Mouse (Mus musculus): ENCODE data around the gene Tdrd3. TPM values are rescaled to one million over a fixed set of nuclear protein-coding genes. Genes with fewer than 3 reads are reported as not detected.

The Tdrd3 gene
- total RNA-seq, 1 experiment from 2014 or later, result 14.9 TPM

DNA sequence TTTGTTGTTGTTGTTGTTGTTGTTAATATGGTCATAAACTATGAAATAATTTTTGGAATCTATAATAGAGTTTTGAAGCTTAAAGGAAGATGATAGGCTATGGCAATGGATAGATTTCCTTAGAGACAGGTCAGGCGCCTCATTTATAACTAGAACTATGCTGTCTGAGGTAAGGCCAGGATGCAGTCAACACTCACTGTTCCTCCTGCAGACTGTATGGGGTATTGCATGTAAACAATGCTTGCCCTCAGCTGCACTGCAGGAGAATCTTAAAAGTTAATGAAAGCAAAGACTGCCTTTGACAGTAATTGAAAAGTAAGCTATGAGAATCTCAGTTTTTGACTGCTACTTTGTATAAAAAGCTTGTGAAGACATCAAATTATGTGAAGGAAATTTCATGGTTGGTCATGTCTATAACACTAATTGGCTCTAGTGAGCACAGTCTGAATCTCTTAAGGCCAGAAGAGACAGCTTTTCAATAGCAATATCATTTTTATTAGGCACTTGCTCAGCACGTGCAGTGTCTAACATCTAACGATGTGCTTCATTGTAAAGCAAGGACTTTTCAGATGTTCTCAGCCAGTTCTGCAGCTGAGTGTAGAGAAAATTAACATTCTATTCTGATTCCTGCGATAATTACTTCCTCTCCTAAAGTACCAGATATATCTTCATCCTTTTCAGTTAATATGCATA, 120.8 kb downstream of the Tdrd3 start:
- ATAC-seq (ENCODE audit: extremely low read depth, insufficient number of reproducible peaks, low FRiP score, poor library complexity, severe bottlenecking), result no peak

DNA sequence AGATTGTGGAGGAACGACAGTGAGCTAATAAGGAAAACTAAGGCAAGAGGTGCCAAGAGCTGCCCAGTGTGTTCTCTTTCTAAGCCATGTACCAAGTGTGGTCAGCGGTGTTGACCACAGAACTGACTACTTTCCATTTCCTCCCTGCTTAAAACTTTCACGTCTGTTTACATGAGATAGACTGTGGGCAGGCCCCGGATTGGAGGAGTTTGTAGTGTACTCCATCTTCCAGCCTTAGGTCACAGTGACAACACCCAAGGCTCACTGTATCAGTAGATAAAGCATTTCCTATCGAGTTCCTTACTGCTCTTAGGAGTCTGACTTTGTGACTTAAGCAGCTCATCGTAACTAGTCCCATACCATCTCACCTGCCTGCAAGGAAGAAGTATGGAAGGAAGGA, 133.5 kb downstream of the Tdrd3 start:
- no peak for ATAC-seq (ENCODE audit: extremely low read depth, insufficient number of reproducible peaks, low FRiP score, poor library complexity, severe bottlenecking)

GRCm38 (mm10) chr14:87552211-87552610, 135.8 kb downstream of the Tdrd3 start:
- ATAC-seq (ENCODE audit: extremely low read depth, insufficient number of reproducible peaks, low FRiP score, poor library complexity, severe bottlenecking), result no peak

DNA sequence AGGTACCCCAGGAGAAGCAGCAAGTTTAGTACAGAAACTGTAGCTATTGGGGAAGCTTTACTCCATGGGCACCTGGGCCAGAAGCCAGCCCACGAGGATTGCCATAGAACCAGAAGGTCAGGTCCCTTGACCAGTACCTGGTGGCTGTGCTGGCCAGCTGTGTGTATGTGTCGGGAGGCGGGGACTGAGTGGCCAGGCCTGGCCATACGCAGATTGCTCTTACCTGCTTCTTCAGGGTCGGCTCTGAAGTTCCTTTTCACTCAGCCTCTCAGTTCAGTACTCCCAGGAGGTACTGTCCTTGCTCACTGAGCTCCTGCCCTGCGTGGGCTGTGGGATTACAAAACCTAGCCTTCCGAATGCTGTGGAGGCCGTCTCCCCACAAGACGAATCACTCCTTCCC, 147.4 kb downstream of the Tdrd3 start:
- ATAC-seq (ENCODE audit: extremely low read depth, insufficient number of reproducible peaks, low FRiP score, poor library complexity, severe bottlenecking), result no peak

DNA sequence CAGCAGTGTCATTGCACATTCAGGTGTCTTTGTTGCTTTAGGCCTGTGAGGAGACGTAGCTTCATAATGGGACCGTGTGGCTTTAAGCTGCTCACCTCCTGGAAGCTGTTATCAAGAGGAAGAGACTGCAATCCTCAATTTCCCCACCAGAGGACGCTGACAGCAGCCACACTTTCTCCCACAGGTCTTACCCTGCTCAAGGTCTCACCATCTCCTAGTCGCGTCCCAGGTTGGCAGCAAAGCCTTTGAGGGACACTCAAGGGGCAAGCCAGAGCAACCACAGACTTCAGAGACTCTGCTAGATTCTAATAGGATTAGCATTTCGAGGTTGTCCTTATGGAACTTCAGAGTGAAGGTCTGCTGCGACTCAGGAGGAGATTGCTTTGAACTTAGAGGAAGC, 149.8 kb downstream of the Tdrd3 start:
- ATAC-seq (ENCODE audit: extremely low read depth, insufficient number of reproducible peaks, low FRiP score, poor library complexity, severe bottlenecking), result no peak

DNA sequence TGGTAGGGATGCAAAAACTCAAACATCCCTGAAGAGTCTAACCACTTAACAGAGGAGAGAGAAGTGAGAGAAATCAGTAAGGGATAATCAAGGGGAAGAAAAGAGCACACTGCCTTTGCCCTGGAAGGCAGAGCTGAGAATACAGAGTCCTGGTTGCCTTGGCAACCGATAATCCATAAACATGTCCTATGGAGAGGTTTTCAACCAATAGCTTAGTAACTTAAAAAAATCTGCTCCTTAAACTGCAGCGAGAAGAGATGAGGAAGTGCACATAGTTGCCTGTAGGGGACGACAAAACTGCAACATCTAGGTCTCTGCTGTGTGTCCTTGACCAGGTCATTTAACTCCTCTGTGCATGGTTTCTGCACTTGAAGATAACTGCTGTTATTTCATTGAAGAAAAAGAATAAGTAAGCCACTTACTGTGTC, 150.6 kb downstream of the Tdrd3 start:
- no peak for ATAC-seq (ENCODE audit: extremely low read depth, insufficient number of reproducible peaks, low FRiP score, poor library complexity, severe bottlenecking)

GRCm38 (mm10) chr14:87567626-87568446, 151.4 kb downstream of the Tdrd3 start:
- ATAC-seq (ENCODE audit: extremely low read depth, insufficient number of reproducible peaks, low FRiP score, poor library complexity, severe bottlenecking), result no peak

DNA sequence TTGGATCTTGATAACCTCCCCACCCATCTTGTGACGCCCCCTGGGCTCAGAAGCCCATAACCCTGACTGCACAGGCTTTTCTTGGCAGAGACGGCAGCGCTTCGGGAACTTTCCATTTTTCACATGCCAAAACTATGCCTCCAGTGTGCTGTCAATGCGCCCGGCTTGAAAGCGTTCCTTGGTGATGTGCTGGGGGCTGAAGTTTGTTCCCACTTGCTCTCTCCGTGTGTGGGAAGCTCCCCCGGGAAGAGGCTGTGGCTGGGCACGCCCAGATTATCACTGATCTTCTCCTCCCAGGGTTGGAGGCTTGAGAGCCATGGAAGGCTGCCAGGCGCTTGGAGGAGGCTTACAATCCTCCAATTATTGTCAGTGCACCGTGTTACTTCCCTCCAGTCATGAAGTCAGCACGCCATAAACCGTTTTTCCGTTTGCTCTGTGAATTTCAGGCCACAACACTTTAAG, 152.0 kb downstream of the Tdrd3 start:
- no peak for ATAC-seq (ENCODE audit: extremely low read depth, insufficient number of reproducible peaks, low FRiP score, poor library complexity, severe bottlenecking)

GRCm38 (mm10) chr14:87569471-87569870, 153.0 kb downstream of the Tdrd3 start:
- ATAC-seq (ENCODE audit: extremely low read depth, insufficient number of reproducible peaks, low FRiP score, poor library complexity, severe bottlenecking), result no peak

DNA sequence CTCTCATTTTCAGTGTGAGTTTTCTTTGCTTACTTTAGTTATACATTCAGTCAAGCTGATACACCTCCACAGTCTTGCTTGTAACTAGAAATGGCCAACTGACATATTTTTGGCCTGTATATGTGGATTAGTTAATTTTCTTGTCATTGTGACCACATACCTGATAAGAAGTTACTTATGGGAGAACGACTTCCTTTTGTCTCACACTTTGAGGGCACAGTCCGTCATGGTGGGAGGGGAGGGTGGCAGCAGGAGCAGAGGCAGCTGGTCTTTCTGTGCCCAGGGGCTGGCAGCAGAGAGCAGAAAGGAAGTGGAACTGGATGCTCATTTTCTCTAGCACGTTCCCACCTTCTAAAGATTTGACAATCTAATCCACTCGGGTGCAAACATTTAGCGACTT, 156.0 kb downstream of the Tdrd3 start:
- no peak for ATAC-seq (ENCODE audit: extremely low read depth, insufficient number of reproducible peaks, low FRiP score, poor library complexity, severe bottlenecking)

GRCm38 (mm10) chr14:87582610-87583009, 166.2 kb downstream of the Tdrd3 start:
- ATAC-seq (ENCODE audit: extremely low read depth, insufficient number of reproducible peaks, low FRiP score, poor library complexity, severe bottlenecking), result no peak

Measured in neutrophil, adult 5-6 weeks (primary cell).